Mouse (Mus musculus) brain, embryonic 14.5 days (tissue): ENCODE data around the gene Ptcra. TPM values are rescaled to one million over a fixed set of nuclear protein-coding genes. Genes with fewer than 3 reads are reported as not detected.

ENCODE experiments used
- DNase-seq: peaks from one replicate; pipeline ENCODE4 v3.0.0-alpha.2; 2011; ENCODE audit warnings: low read depth
- CTCF ChIP-seq: fragments of 200-500 bp; IDR thresholded peaks from 2 replicates; pipeline ENCODE4 v1.5.1; 2012; ENCODE audit warnings: inconsistent platforms, mild to moderate bottlenecking, moderate library complexity, borderline replicate concordance; ENCODE audit not compliant: insufficient read depth, insufficient read length; ENCODE audit errors: extremely low read depth
- POLR2A ChIP-seq: fragments of 200-500 bp; IDR thresholded peaks from 2 replicates; pipeline ENCODE4 v1.6.1; 2012; ENCODE audit warnings: mild to moderate bottlenecking, inconsistent platforms, borderline replicate concordance; ENCODE audit not compliant: poor library complexity, insufficient read depth, insufficient read length, severe bottlenecking; ENCODE audit errors: extremely low read depth
- polyA plus RNA-seq: library from polyadenylated mRNA; depleted of rRNA; stranded (reverse); fragments of >200 nt; gene quantifications from 2 replicates; pipeline ENCODE4 v1.2.3, GENCODE M21; 2012

The Ptcra gene
- polyA plus RNA-seq, 1 experiment, result 0.08 TPM

- peak; percentile 98 for DNase-seq
- TF ChIP-seq POLR2A, result peak; percentile 82; the same call in 1 of the 2 replicates
- TF ChIP-seq CTCF, result peak; percentile 59; the same call in 1 of the 2 replicates
These were observed 19.1 kb upstream of the Ptcra start, which contains the start of gene Rpl7l1 for GRCm38 (mm10) chr17:46782341-46783221. TSS of gene Rpl7l1 (minus strand) at chr17:46782672.

GRCm38 (mm10) chr17:46781876-46782275, 18.4 kb upstream of the Ptcra start:
- TF ChIP-seq CTCF, result no peak
- no peak for TF ChIP-seq POLR2A
- no peak for DNase-seq

GRCm38 (mm10) chr17:46776087-46776486, 12.6 kb upstream of the Ptcra start:
- TF ChIP-seq POLR2A, result no peak
- TF ChIP-seq CTCF, result no peak
- no peak for DNase-seq

DNA sequence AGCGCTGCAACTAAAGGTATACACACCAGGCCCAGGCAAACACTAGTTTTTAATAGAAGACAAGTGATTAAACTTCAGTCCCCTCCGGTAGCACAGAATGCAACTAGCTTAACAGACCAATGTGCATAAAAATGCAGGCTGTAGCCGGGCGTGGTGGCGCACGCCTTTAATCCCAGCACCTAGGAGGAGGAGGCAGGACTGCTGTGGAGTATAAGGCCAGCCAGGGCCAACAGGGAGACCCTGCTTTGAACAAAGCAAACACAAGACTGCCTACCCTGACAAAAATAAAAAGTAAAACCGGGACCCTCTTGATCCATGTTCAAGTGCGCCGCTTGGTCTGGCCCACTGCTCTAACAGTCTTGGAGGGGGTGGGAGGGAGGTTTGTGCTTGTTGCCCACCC, 11.6 kb upstream of the Ptcra start:
- no peak for TF ChIP-seq CTCF
- TF ChIP-seq POLR2A, result no peak

DNA sequence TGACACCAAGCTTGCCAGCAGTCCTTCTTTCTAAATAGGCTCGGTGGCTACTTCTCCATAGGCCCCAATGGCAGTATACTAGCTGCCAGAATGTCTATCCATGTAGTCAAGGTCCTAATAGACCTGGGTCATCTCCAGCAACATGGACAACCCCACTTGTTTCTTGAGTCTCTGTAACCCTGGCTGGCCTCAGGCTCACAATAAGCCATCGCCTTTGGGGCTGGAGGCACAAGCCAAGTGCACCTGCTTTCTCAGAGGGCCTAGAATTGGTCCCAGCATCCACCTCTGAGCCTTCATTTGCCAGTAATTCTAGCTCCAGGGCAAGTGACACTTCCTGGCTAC, 10.6 kb upstream of the Ptcra start:
- TF ChIP-seq CTCF, result no peak
- TF ChIP-seq POLR2A, result no peak
- no peak for DNase-seq

More for the DNA sequence above, 11.6 kb upstream of the Ptcra start:
- DNase-seq, result no peak

GRCm38 (mm10) chr17:46773278-46774130, 10.0 kb upstream of the Ptcra start:
- peak; percentile 55 for DNase-seq
- TF ChIP-seq CTCF (peak; percentile 6; the same call in 1 of the 2 replicates), POLR2A (no peak)

GRCm38 (mm10) chr17:46772404-46773277, 9.1 kb upstream of the Ptcra start, which contains the start of gene 2310039H08Rik:
TSS of gene 2310039H08Rik (plus strand) at chr17:46772635.
- peak; percentile 96 for DNase-seq
- TF ChIP-seq POLR2A (peak; percentile 67; the same call in 1 of the 2 replicates), CTCF (no peak)

DNA sequence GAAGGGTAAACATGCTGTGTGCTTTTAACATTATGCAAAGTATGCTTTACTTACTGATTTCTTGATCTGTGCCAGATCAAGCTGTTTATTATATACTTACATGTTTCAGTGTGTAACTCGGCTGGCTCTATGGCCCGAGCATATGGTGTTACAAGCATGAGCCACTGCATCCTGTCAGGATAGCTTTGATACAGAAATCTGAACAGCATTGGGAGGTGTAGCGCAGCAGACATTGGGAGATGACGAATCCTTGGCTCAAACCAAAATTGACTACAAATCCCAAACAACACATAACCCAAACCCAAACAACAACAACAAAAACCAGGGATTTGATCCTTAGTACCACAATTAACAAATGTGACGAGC, 8.5 kb upstream of the Ptcra start:
- TF ChIP-seq CTCF, result no peak
- DNase-seq, result no peak

- DNase-seq, result no peak
- TF ChIP-seq CTCF (no peak), POLR2A (no peak)
These were observed 8.1 kb upstream of the Ptcra start for GRCm38 (mm10) chr17:46771616-46772015.

DNA sequence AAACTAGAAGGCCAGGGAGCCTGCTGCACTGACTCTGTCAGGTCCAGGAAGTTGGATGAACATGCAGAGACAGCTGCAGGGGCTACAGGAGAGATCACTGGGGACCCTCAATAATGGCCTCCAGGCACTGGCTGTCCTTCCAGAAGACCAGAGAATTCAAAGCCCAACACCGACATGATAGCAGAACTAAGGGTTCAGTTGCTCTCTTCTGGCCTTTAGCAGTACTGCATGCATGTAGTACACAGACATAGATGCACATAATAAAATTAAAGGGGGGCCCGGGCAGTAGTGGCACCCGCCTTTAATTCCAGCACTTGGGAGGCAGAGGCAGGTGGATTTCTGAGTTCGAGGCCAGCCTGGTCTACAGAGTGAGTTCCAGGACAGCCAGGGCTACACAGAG, 7.5 kb upstream of the Ptcra start:
- no peak for DNase-seq

More for the DNA sequence above, 7.5 kb upstream of the Ptcra start:
- TF ChIP-seq CTCF (no peak), POLR2A (no peak)
